Mouse (Mus musculus) liver, postnatal 0 days (tissue): ENCODE results near the gene Tfdp2.

Experiments used
- CTCF ChIP-seq: sonication (generic); IDR thresholded peaks from 2 replicates; pipeline ENCODE4 v1.5.1; 2016; ENCODE audit warnings: antibody characterized with exemption, low read depth
- EP300 ChIP-seq: IDR thresholded peaks from 2 replicates; pipeline ENCODE4 v1.6.1; 2016; ENCODE audit warnings: antibody characterized with exemption, low read depth, mild to moderate bottlenecking

GRCm38 (mm10) chr9:96322411-96323152 is 126.5 kb downstream of the Tfdp2 start:
- no peak for TF ChIP-seq CTCF
- no peak for TF ChIP-seq EP300
